Mouse (Mus musculus) spleen, postnatal 0 days (tissue): Measurements from ENCODE around the gene Wdr18. TPM values are rescaled to one million over a fixed set of nuclear protein-coding genes. Genes with fewer than 3 reads are reported as not detected.

Source experiments
- polyA plus RNA-seq: library from polyadenylated mRNA; unstranded; fragments of >200 nt; fragmentation: Nextera tagmentation; extraction: Ambion mirVana; gene quantifications from 2 replicates; pipeline ENCODE4 v1.2.1, GENCODE M21; 2015

Wdr18 gene
- polyA plus RNA-seq: 64.8 and 66.8 TPM in 2 replicates

DNA sequence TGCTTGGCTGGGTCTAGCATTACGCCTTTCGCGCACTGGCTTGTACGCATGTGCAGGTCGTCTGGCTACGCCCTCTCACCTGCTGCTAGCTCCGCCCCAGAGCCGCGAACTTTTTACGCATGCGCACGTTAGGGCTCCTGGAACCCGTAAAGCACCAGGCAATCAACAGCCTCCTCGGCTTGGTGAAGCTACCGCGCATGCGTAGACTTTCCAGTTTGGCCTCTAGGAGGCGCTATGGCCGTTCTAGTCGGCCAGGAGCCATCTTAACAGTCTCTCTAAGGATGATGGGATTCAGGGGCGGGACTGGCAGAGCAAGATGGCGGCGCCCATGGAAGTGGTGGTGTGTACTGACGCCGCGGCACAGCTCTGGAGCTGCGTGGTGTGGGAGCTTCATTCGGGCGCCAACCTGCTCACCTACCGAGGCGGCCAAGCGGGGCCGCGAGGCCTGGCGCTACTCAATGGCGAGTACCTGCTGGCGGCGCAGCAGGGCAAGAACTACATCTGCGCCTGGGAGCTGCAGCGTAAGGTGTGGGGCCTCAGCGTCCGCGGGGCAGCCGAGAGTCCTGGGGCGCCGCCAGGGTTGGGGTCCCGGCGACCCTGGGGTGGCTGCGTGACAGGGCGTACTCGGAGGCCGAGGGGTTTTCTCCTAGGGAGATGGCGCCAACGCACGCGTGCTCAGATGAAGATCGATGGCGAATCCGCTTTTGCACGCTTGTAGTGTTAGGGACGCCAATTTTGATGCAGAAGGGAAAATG lies at the start of gene Wdr18:
Gene Wdr18 (plus strand): TSS at position 306 of the 755 bp plus-strand sequence.

DNA sequence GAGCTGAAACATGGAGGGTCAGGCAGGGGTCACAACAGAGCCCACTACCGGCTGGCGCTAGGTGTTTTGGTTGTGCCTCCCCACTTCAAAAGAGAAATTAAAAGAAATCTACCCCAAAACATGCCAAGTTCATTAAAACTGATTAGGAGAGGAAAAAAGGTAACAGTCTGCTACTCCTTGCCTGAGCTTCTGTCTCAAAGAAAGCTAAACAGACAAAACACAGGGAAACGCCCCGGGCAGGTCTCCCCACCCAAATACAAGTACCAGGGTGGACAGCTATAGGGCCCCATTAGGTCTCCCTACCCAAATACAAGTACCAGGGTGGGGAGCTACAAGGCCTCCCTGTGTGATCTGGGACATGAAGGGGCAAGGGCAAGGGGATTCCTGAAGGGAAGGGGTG lies 49.4 kb upstream of the Wdr18 start, which contains the start of gene Gm26602:
Gene Gm26602 (plus strand): TSS at position 301 of the 400 bp plus-strand sequence.

DNA sequence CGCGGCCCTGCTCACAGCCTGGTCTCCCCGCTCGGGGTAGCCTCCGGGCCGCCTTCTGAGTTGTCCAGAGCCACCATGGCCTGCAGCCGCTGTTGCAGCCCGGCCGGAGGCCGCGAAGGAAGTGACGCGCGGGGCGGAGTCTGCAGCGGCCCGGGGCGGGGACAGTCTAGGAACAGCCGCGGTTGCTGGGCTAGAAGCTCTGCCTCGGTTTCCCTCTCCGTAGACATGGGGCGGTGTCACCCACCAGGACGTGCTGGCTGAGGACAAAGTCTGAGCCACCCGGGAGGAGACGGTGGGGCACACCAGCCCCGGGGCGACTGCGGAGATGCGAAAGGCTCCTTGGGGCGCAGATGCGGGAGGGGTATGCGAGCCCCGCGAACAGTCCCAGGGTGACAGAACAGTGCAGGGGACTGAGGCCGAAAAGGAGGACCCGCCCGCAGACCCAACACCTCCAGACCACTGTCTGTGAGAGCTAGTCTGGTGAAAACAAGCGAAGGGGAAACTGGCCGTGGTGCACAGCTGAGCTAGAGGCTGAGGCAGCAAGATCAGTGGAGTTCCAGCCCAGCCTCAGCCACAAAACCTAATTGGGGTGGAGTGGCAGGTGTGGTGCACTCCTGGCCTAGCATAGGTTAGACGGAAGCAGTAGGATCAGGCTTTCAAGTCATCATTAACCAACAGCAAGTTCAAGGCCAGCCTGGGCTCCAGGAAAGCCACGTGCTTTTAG lies 43.0 kb upstream of the Wdr18 start, which contains the start of gene Kiss1r:
Gene Kiss1r (plus strand): TSS at position 164 of the 724 bp plus-strand sequence.

GRCm38 (mm10) chr10:79920958-79921535 lies 38.9 kb upstream of the Wdr18 start, which contains the start of gene R3hdm4:
Gene R3hdm4, minus strand, starts transcription at chr10:79921208.

GRCm38 (mm10) chr10:79926491-79927323 lies 33.2 kb upstream of the Wdr18 start, which contains the start of gene Arid3a:
Gene Arid3a, plus strand, starts transcription at chr10:79927043.

DNA sequence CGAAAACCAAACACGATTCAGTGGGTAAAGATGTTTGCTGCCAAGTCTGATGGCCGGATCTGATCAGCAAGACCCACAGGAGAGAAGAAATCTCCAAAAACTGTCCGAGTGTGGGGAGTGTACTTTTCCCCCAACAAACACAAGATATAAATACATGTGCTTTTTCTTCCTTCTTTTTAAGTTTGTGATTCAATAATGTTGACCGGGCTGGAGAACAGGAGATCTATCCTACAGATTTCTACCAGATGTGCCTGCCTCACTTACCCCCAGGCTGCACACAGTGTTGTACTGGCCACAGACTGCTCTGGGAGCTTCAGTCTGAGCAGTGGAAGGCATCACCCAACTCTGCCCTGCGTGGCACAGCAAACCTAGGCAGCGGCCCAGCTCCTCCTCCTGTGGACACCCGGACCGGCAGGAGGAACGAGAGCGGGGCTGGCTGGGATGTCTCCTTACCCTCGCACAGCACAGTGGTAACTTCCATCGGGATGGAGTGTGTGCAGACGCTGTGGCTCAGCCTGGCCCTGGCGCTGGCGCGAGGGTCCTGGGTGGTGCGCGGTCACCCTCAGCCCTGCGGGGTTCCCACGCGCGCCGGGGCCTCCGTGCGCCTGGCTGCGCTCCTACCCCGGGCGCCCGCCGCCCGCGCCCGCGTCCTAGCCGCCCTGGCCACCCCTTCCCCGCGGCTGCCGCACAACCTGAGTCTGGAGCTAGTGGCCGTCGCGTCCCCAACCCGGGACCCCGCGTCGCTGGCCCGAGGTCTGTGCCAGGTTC lies 10.6 kb downstream of the Wdr18 start, which contains the start of gene Grin3b:
Gene Grin3b (plus strand): TSS at position 301 of the 768 bp plus-strand sequence.

DNA sequence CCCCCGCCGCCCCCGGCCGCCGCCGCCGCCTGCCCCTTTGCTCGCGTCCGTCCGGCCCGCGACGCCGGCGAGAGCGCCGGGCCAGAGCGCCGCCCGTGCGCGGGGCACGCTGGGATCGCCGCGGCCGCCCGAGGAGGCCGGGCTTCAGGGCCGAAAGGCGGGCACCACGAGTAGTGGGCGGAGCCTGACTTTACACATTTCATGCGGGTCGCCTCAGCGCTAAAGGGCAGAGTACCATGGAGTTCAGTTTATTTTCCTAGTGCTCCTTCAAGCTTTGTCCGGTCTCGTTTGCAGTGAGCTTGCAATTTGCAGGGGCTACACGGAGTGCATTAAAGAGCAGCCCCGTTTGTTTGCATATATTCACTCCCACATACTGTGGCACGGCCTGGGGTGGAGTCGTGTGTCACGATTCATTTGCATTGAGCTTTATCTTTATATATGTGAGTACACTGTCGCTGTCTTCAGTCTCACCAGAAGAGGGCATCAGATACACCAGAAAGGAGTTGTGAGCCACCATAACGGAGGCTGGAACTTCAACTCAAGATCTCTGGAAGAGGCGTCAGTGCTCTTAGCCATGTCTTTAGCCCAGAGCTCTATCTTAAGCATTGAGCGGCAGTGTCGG lies 24.4 kb downstream of the Wdr18 start, which contains the start of gene Tmem259:
Gene Tmem259 (minus strand): TSS at position 136 of the 622 bp plus-strand sequence.

DNA sequence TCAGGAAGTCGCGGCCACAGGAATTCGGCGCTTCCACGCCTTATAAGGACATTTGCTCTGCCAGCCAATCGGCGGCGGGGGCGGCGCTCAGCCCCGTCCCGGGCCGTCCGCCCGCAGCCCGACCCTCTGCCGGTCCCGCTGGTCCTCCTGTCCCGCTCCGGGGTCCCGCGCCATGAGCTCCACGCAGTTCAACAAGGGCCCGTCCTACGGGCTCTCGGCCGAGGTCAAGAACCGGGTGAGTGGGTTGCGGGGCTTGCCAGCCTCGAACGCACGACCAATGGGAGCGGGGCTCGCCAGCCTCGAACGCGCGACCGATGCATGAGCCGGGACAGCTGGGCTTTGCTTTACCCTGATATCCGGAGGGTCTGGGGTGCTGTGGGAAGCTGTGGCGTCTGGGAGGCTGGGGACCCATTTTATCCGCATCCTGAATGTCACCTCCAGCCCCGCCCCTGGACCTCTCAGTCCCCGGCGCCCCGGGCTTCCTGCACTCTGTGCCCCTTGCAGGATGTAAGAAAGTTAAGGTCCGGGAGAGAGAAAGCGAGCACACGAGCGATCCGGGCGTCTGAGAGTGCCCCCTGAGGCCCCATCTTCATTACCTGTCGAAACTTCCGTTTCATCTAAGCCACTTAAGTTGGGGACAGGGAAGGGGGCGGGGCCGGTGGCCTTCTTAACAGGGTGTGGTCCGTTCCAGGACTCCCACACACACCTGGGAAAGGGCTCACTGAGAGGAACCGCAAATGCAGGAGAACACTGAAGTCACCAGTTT lies 28.7 kb downstream of the Wdr18 start, which contains the start of gene Cnn2:
Gene Cnn2 (plus strand): TSS at position 79 of the 766 bp plus-strand sequence.

DNA sequence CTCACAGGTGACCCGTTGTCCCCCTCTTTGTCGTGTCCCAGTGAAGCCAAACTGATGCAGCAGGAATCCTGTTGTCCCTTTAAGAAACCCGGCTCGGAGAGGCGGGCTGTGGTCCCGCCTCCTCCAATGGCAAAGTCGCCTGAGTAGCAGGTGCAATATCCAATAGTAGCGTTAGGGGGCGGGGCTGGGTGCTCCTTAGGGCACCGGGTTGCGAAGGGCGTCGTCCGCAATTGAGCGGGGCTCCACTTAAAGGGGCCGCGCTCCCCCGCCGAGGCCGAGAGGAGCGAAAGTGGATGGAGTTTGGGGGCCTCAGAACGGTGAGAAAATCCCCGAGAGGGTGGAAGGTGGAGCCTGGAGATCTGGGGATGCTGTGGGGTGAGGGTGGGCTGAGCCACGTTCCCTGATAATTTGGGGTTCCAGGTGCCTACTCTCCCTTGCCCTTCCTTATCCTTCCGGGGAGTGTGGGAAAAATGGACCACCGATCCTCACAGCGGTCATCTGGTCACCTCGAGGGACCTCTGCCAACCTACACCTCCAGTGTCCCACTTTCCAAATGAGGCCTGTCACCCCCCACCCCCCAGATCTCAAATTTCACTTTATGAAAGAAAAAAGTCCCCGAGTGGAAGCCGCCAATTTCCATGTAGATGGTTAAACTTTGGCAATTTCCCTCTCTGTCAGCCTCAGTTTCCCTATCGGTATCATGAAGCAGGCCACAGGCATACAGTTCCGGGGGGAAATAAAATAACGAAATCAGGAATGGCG lies 36.5 kb downstream of the Wdr18 start, which contains the start of gene Abca7:
Gene Abca7 (plus strand): TSS at position 223 of the 762 bp plus-strand sequence.

DNA sequence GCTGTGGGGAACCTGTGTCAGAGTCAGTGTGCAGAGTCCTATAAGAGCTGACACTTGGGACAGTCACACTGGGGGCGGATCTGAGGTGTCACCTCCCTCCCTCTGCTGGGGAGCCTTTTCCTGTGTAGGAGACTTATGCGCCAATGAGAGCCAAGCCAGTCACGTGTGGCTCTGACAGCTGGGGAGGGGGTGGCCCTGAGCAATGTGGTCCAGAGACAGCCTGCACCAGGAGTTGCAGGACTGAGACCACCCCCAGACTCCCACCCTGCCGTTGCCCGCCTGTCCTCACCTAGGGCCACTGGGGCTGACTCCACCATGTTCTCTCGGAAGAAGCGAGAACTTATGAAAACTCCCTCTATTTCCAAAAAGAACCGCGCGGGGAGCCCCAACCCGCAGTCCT lies 56.6 kb downstream of the Wdr18 start, which contains the start of gene Arhgap45:
Gene Arhgap45 (plus strand): TSS at position 143 of the 400 bp plus-strand sequence.

Other genes with a start within 250 kb of the Wdr18 start
- gene Hcn2, start 243.5 kb upstream of the Wdr18 start, polyA plus RNA-seq: 0.04 and 0.07 TPM in 2 replicates
- 15.7 and 18.4 TPM in 2 replicates for gene Polrmt, start 213.6 kb upstream of the Wdr18 start, polyA plus RNA-seq
- 0.28 TPM in 1 of 2 replicates, not detected in the other for gene Fgf22, start 205.1 kb upstream of the Wdr18 start, polyA plus RNA-seq
- 41.4 and 42.3 TPM in 2 replicates for gene Rnf126, start 193.2 kb upstream of the Wdr18 start, polyA plus RNA-seq
- 3.3 and 3.6 TPM in 2 replicates for gene Fstl3, start 182.9 kb upstream of the Wdr18 start, polyA plus RNA-seq
- 9.3 and 15.0 TPM in 2 replicates for gene Prss57, start 169.2 kb upstream of the Wdr18 start, polyA plus RNA-seq
- 16.9 and 22.9 TPM in 2 replicates for gene Palm, start 166.6 kb upstream of the Wdr18 start, polyA plus RNA-seq
- 0.08 and 0.27 TPM in 2 replicates for gene Misp, start 139.2 kb upstream of the Wdr18 start, polyA plus RNA-seq
- 131 and 134 TPM in 2 replicates for gene Ptbp1, start 105.7 kb upstream of the Wdr18 start, polyA plus RNA-seq
- 176 and 239 TPM in 2 replicates for gene Prtn3, start 85.7 kb upstream of the Wdr18 start, polyA plus RNA-seq
- 9.7 and 12.6 TPM in 2 replicates for gene Plppr3, start 85.5 kb upstream of the Wdr18 start, polyA plus RNA-seq
- gene Elane, start 73.9 kb upstream of the Wdr18 start, polyA plus RNA-seq: 219 and 294 TPM in 2 replicates
- gene Cfd, start 69.3 kb upstream of the Wdr18 start, polyA plus RNA-seq: not detected in 2 replicates
- 20.3 and 23.3 TPM in 2 replicates for gene Med16, start 51.2 kb upstream of the Wdr18 start, polyA plus RNA-seq
- gene Gm26602, start 49.3 kb upstream of the Wdr18 start, polyA plus RNA-seq: not detected in 2 replicates
- gene Kiss1r, start 43.2 kb upstream of the Wdr18 start, polyA plus RNA-seq: 0.41 and 0.68 TPM in 2 replicates
- 107 and 121 TPM in 2 replicates for gene R3hdm4, start 38.9 kb upstream of the Wdr18 start, polyA plus RNA-seq
- 6.2 and 8.2 TPM in 2 replicates for gene Arid3a, start 33.1 kb upstream of the Wdr18 start, polyA plus RNA-seq
- 0.11 TPM in 2 replicates for gene Grin3b, start 10.6 kb downstream of the Wdr18 start, polyA plus RNA-seq
- gene Tmem259, start 24.2 kb downstream of the Wdr18 start, polyA plus RNA-seq: 16.8 and 16.9 TPM in 2 replicates
- 98.3 and 121 TPM in 2 replicates for gene Cnn2, start 28.4 kb downstream of the Wdr18 start, polyA plus RNA-seq
- 8.3 and 8.8 TPM in 2 replicates for gene Abca7, start 36.3 kb downstream of the Wdr18 start, polyA plus RNA-seq
- gene Arhgap45, start 56.5 kb downstream of the Wdr18 start, polyA plus RNA-seq: 34.2 and 41.9 TPM in 2 replicates
- gene Polr2e, start 79.6 kb downstream of the Wdr18 start, polyA plus RNA-seq: 108 and 111 TPM in 2 replicates
- gene Gpx4, start 87.0 kb downstream of the Wdr18 start, polyA plus RNA-seq: 650 and 699 TPM in 2 replicates
- 15.9 and 16.2 TPM in 2 replicates for gene Sbno2, start 145.4 kb downstream of the Wdr18 start, polyA plus RNA-seq
- gene Stk11, start 155.7 kb downstream of the Wdr18 start, polyA plus RNA-seq: 27.2 and 28.1 TPM in 2 replicates
- gene Atp5d, start 178.5 kb downstream of the Wdr18 start, polyA plus RNA-seq: 340 and 357 TPM in 2 replicates
- gene Cbarp, start 180.7 kb downstream of the Wdr18 start, polyA plus RNA-seq: 0.64 and 1.0 TPM in 2 replicates
- 6.4 and 8.1 TPM in 2 replicates for gene Midn, start 188.1 kb downstream of the Wdr18 start, polyA plus RNA-seq
- gene Cirbp, start 205.8 kb downstream of the Wdr18 start, polyA plus RNA-seq: 139 and 157 TPM in 2 replicates
- gene 1600002K03Rik, start 212.8 kb downstream of the Wdr18 start, polyA plus RNA-seq: 11.0 and 12.5 TPM in 2 replicates
- gene Efna2, start 219.3 kb downstream of the Wdr18 start, polyA plus RNA-seq: 2.0 and 3.0 TPM in 2 replicates